Mouse (Mus musculus) thymus, adult 2 months (tissue): ENCODE results near the gene Gm20425.

Experiments used
- CTCF ChIP-seq: fragments of 200-500 bp; IDR thresholded peaks from 2 replicates; pipeline ENCODE4 v1.5.1; 2012; ENCODE audit warnings: mild to moderate bottlenecking, control low read depth, low read length, moderate library complexity, borderline replicate concordance; ENCODE audit not compliant: control insufficient read depth, poor library complexity, insufficient read depth; ENCODE audit errors: extremely low read depth
- POLR2A ChIP-seq: fragments of 200-500 bp; IDR thresholded peaks from 2 replicates; pipeline ENCODE4 v1.6.1; 2012; ENCODE audit warnings: mild to moderate bottlenecking, low read length, control low read depth, moderate library complexity; ENCODE audit not compliant: control insufficient read depth, poor library complexity, insufficient read depth; ENCODE audit errors: extremely low read depth

DNA sequence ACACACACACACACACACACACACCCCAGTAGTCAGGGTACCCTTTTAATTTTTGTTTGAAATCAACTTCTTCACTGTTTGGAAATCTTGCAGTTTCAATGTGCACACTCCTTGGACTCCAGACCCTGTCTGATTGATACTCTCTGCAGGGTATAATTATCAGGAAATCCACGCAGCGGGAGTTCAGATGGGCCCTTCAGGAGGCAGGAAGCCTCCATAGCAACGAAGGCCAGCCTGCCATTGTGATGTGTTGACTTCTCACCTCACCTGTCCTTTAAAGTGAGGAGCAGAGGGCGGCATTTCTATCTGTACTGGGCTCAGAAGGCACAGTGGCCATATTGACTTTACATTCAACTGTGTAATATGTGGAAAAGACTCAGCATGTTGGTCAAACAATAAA, 45.3 kb downstream of the Gm20425 start:
- TF ChIP-seq CTCF (no peak), POLR2A (no peak)
